Mouse (Mus musculus) embryonic fibroblast, embryonic 13.5 days (primary cell): ENCODE data around the gene Rab5a.

Experiments
- CTCF ChIP-seq: IDR thresholded peaks from 2 replicates; pipeline ENCODE4 v1.5.1; 2011; ENCODE audit warnings: mild to moderate bottlenecking, control low read depth, low read length, moderate library complexity, borderline replicate concordance; ENCODE audit not compliant: insufficient read depth
- POLR2A ChIP-seq: IDR thresholded peaks from 2 replicates; pipeline ENCODE4 v1.6.1; 2011; ENCODE audit warnings: low read depth, mild to moderate bottlenecking, control low read depth, low read length, moderate library complexity

GRCm38 (mm10) chr17:53489007-53489378, 10.0 kb downstream of the Rab5a start:
- no peak for TF ChIP-seq POLR2A
- no peak for TF ChIP-seq CTCF
